Mouse (Mus musculus): Measurements from ENCODE around the gene Id2. TPM values are rescaled to one million over a fixed set of nuclear protein-coding genes. Genes with fewer than 3 reads are reported as not detected.

Id2 gene
- polyA plus RNA-seq, 1 experiment from 2014 or later, result 144 TPM

DNA sequence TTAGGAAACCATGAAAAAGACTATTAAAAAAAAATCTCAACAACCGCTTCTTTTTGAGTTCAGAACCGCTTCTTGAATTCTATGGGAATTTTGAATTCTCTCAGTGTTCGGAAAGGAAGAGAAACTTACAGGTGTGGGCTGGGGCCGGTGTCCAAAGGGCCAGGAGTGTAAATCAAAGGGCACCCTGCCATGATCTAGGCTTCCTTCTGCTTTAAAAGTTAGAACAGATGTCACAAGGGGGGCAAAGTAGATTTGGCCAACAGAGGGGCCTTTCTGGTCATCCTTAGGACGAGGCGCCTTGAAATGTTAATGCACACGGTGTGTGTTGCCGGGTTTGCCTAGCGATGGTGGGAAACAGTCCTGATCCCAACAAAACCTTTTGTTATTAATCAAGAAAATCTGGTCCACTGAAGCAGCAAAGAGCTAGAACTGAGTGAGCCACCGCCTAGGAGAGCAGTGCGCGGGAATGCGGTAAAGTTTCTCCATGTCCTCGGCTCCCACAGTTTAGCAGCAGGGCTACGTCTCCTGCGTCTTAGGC lies 28.4 kb upstream of the Id2 start:
- TF ChIP-seq CTCF (IDR thresholded peaks at IDR 0.05), result no peak
- H3K27me3 ChIP-seq, result no peaks in the 10 kb centered on the region
- ChIA-PET POLR2A (no interaction called here), CTCF (no interaction called here)
- in situ Hi-C loops (cut with MboI; ENCODE audit: low pct_unique_long_range_greater_than_20kb), result no loop called here
- DNase-seq (ENCODE audit: low read depth, low spot score) (no peak), ATAC-seq (no peak)

DNA sequence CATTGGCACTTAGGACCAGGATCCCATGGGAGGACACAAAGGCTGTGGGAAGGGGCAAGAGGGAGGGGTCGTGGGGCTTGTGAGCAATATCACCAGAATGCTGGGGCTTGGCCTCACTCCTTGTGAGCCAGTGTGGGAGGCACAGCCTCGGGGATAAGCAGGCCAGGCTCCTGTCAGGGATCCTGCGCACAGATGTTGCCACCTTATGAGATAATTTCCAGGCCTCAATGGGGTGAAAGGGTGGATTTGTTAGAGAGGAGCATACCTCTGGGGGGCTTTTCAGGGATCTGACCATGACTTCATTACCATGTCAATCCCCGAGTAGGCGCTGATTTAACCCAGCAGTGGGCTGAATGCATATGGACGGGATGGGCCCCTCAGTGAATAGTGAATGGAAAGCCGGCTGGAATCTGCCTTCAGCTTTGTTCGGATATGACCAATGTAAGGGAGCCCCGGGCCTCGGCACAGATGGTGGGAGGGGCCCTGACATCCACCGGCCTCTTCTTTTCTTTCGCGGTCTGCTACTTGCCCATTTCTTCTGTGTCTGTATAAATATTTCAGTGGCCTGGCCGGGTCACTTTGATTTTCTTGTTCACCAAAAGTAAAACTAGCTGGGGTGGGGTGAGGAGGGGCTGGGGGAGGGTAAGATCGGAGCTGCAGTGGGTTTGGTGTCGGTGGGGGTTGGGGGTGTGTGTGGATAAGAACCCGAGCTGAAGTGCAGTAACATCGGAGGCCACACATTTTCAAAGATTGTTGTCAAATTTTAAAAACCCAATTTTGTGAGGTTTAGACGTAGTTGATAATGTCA lies 27.7 kb upstream of the Id2 start:
- DNase-seq (ENCODE audit: low read depth, low spot score), result no peak
- CTCF ChIA-PET, result no interaction called here

DNA sequence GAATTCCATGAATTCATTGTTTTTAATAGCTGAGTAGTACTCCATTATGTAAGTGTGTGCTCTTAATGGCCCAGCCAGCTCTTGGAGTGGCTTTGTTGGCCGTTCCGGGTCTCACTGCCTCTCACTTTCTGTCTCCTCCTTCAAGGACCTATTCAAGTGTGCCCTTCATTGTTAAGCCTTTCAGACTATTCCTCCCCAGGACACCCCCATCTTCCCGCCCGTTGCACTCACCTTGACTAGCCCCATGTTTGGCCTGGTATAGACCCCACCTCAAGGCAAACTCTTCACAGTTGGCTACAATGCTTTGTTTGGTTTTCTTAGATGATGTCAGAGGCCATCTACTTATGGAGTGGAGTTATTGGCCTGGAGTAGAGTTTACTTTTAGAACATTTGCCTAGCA lies 23.8 kb upstream of the Id2 start:
- POLR2A ChIA-PET, result no interaction called here
- TF ChIP-seq CTCF (IDR thresholded peaks at IDR 0.05), result no peak
- DNase-seq (ENCODE audit: low read depth, low spot score) (no peak), ATAC-seq (no peak)
- in situ Hi-C loops (cut with MboI; ENCODE audit: low pct_unique_long_range_greater_than_20kb), result no loop called here
- no peaks in the 10 kb centered on the region for H3K27me3 ChIP-seq
- CTCF ChIA-PET, result no interaction called here

More for the DNA sequence above, 27.7 kb upstream of the Id2 start:
- POLR2A ChIA-PET, result interaction anchor here (0.5 to 0.6 kb wide), 2 partner anchors 12 to 25 kb away, joined by 4 to 5 read pairs; no protein-coding TSS in a partner anchor
- H3K27me3 ChIP-seq, result no peaks in the 10 kb centered on the region
- TF ChIP-seq CTCF (IDR thresholded peaks at IDR 0.05), result no peak
- no peak for ATAC-seq
- in situ Hi-C loops (cut with MboI; ENCODE audit: low pct_unique_long_range_greater_than_20kb), result no loop called here

DNA sequence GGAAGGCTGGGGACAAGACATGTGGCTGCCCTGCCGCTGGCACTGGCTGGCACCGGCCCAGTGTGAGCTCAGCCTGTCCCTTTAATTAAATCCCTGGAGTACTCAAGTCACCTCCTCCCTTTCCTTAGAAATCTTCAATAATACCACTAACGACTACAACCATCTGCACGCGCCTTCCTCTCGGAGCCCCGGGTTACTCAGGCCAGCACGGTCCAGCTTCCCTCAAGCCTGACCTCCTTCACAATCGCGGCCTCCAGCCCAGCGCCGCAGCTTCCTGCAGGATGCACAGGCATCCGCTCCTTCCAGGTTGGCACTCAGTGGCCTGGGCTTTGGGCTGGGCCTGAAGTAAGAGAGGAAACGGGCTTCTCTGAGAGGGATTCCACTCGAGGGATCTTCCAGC lies 22.3 kb upstream of the Id2 start:
- no peaks in the 10 kb centered on the region for H3K27me3 ChIP-seq
- POLR2A ChIA-PET, result no interaction called here
- DNase-seq (ENCODE audit: low read depth, low spot score) (no peak), ATAC-seq (no peak)
- no peak for TF ChIP-seq CTCF (IDR thresholded peaks at IDR 0.05)
- CTCF ChIA-PET, result no interaction called here
- in situ Hi-C loops (cut with MboI; ENCODE audit: low pct_unique_long_range_greater_than_20kb), result no loop called here

DNA sequence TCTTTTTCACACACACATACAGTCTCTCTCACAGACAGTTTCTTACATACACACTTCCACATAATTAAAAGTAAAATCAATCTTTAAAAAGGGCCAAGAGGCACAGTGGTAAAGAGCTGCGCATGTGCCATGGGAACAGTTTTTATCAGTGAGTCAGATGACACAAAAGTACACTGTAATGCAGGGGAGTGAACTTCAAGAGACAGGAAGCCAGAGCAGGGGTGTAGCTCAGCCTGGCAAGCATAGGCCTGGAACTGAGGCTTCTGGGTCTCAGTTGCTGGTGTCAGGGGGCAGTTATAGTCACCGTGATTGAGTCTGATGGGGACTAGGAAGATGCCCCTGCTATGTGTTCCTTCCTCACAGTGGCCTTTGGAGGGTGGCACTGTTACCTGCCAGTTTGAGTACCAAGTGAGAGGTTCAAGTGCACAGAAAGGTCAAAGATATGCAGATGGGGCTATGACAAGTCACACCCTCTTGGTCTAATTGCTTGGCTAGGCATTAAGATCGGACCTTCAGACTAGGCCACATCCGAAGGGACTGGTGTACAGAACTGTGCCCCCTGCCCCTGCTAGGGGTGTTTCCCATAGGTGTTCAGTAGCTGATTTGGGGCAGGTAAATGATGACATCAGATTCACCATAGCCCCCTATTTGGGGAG lies 21.0 kb upstream of the Id2 start:
- ATAC-seq, result no peak
- POLR2A ChIA-PET, result interaction anchor here (0.6 kb wide), 1 partner anchor 905 kb away, joined by 3 read pairs; no protein-coding TSS in a partner anchor
- CTCF ChIA-PET, result no interaction called here

DNA sequence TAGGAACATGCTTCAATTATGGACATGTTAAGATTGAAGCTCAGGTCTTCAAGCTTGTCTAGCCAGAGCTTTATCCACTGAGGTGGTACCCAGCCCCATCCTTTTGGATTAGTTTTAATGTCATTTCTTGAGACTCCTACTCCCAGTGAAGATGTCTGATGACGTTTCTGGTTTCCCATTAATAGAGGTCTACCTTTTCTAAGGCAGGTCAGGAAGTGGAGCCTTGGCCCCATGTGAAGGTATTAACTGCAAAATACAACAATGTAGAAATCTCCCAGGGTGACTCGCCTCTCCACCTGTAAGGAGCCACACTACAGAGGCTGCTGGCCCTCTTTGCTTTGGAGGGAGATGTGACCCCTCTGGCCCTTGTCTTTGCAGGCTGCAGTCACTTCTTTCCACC lies 19.2 kb upstream of the Id2 start:
- no peaks in the 10 kb centered on the region for H3K27me3 ChIP-seq
- no peak for TF ChIP-seq CTCF (IDR thresholded peaks at IDR 0.05)
- DNase-seq (ENCODE audit: low read depth, low spot score) (no peak), ATAC-seq (no peak)
- in situ Hi-C loops (cut with MboI; ENCODE audit: low pct_unique_long_range_greater_than_20kb), result no loop called here
- CTCF ChIA-PET, result no interaction called here
- POLR2A ChIA-PET, result no interaction called here

More for the DNA sequence above, 21.0 kb upstream of the Id2 start:
- no peak for DNase-seq (ENCODE audit: low read depth, low spot score)
- no peaks in the 10 kb centered on the region for H3K27me3 ChIP-seq
- in situ Hi-C loops (cut with MboI; ENCODE audit: low pct_unique_long_range_greater_than_20kb), result no loop called here
- TF ChIP-seq CTCF (IDR thresholded peaks at IDR 0.05), result no peak

DNA sequence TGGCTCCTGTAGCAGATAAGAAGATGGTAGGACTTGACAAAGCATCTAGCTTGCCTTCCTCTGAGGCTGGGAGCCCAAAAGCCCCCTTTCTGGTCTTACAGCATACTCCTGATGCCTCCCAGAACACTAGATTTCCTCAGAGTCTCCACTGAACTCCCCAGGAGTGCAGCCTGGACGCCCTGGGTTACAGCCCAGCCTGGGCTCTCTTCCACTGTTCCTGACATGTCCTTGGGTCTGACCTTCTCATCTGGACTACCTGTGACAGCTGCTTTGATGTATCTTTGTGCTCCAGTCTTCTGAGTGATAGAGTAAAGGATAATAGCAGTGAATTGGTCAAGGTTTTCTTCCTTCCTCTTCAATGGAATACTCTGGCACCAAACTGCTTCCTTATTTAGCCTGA lies 17.5 kb upstream of the Id2 start:
- CTCF ChIA-PET, result no interaction called here
- H3K27me3 ChIP-seq, result no peaks in the 10 kb centered on the region
- TF ChIP-seq CTCF (IDR thresholded peaks at IDR 0.05), result no peak
- no peak for ATAC-seq
- in situ Hi-C loops (cut with MboI; ENCODE audit: low pct_unique_long_range_greater_than_20kb), result no loop called here
- DNase-seq (ENCODE audit: low read depth, low spot score), result no peak
- POLR2A ChIA-PET, result no interaction called here

DNA sequence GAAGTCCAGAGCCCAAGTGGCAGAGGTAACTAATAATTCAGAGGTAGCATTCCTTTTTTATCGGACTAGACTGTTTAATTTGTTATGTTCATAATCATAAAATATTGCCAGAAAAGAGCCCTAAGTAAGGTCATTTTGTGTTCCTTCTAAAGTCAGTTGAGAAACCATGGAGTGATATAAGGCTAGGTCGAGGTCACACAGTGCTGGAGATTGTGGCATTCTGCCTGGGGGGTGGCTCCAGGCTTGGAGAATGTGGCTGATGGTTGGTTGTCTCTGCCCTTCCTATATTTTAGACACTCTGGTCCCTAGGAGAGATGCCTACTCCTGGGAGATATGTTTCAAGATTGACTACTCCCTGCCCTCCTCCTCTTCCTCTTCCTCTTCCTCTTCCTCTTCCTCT lies 16.4 kb upstream of the Id2 start:
- ChIA-PET POLR2A (no interaction called here), CTCF (no interaction called here)
- no peak for TF ChIP-seq CTCF (IDR thresholded peaks at IDR 0.05)
- in situ Hi-C loops (cut with MboI; ENCODE audit: low pct_unique_long_range_greater_than_20kb), result no loop called here
- no peaks in the 10 kb centered on the region for H3K27me3 ChIP-seq
- ATAC-seq, result no peak
- no peak for DNase-seq (ENCODE audit: low read depth, low spot score)

DNA sequence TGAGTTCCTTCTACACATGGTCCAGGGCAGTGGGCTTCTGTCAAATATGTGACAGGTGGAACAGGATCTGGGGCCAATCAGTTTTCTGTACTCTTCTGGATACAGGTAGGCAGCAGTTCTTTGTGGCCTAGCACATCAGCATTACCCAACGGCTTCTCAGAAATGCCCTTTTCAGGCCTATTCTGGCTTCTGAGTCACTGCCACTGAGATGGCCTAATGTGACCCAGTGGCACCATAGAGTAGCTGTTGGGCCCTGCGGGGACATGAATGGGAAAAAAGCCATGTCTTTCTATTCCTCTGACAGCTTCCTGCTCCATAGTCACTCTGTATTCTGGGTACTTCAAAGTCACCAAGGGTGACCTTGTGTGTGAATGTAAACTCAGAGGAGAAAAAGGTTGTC lies 15.9 kb upstream of the Id2 start:
- no peaks in the 10 kb centered on the region for H3K27me3 ChIP-seq
- no peak for DNase-seq (ENCODE audit: low read depth, low spot score)
- in situ Hi-C loops (cut with MboI; ENCODE audit: low pct_unique_long_range_greater_than_20kb), result no loop called here
- TF ChIP-seq CTCF (IDR thresholded peaks at IDR 0.05), result no peak
- POLR2A ChIA-PET, result no interaction called here
- no peak for ATAC-seq
- CTCF ChIA-PET, result no interaction called here

DNA sequence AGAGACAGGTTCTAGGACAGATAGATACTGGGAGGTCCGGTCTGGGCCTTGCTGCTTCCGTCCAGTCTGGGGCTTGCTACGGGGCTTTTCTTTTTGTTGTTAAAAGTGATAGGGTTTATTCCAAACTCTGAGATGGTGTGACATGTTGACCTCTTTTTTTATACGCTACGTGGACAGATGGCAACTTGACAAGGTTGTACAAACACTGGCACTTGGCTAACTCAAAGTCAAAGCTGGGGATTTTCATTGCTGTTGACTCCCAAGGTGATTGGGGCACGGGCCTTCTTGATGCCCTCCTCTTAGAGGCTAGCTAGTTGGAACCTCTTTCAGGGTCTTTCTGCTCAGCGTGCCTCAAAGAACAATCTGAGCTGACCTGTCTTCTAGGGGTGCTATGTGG lies 13.7 kb upstream of the Id2 start:
- no peaks in the 10 kb centered on the region for H3K27me3 ChIP-seq
- in situ Hi-C loops (cut with MboI; ENCODE audit: low pct_unique_long_range_greater_than_20kb), result no loop called here
- TF ChIP-seq CTCF (IDR thresholded peaks at IDR 0.05), result no peak
- CTCF ChIA-PET, result no interaction called here
- POLR2A ChIA-PET, result interaction anchor here (1.6 kb wide), 1 partner anchor 10 kb away, joined by 4 read pairs; no protein-coding TSS in a partner anchor
- DNase-seq (ENCODE audit: low read depth, low spot score) (no peak), ATAC-seq (no peak)

DNA sequence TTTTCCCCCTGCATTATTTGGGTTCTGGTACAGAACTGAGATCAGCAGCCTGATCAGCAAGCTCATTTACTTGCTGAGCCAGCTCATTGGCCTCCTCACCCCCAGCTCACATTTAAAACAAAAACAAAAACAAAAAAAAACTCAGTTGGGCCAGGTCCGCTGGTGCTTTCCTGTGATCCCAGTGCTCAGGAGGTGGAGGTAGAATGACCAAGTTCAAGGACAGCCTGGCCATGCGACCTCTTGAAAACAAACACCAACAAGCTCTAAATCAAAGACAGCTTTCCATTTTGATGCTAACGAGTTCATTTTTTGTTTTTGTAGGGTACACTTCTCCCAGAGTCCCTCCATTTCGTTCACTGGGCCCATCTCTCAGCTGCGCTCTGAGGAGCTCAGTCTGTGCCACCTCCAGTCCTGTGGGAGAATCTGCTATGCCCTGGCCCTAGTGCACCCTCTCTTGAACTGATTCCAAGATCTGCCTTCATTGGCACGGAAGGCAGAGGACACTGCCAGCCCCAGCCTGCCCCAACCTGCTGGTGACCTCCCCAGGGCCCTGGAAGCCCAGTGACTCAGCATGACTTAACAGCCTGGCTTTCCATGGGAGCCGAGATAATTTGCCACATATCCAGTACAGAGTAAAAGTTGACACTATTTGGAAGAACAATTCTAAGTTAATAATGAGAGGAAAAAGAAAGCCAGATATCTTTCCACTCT lies 13.2 kb upstream of the Id2 start:
- ATAC-seq, result peak; percentile 60
- no peak for DNase-seq (ENCODE audit: low read depth, low spot score)

More for the DNA sequence above, 13.2 kb upstream of the Id2 start:
- ChIA-PET POLR2A (interaction anchor here (1.6 kb wide), 1 partner anchor 9 kb away, joined by 4 read pairs; no protein-coding TSS in a partner anchor), CTCF (no interaction called here)
- no peak for TF ChIP-seq CTCF (IDR thresholded peaks at IDR 0.05)
- in situ Hi-C loops (cut with MboI; ENCODE audit: low pct_unique_long_range_greater_than_20kb), result no loop called here
- H3K27me3 ChIP-seq, result no peaks in the 10 kb centered on the region

Measured in Patski (cell line).